Mouse (Mus musculus) forebrain, embryonic 16.5 days (tissue): ENCODE data around the gene Shpk. TPM values are rescaled to one million over a fixed set of nuclear protein-coding genes. Genes with fewer than 3 reads are reported as not detected.

ENCODE experiments used
- ATAC-seq: fragments of 200-750 bp; cut with Nextera tagmentation; 2 replicates; pipeline ENCODE4 v1.8.0; 2017; ENCODE audit warnings: mild to moderate bottlenecking, moderate library complexity
- H3K27ac ChIP-seq: fragments of 300-500 bp; sonication (generic); 2 replicates; pipeline ENCODE4 v1.5.1; 2014; ENCODE audit warnings: low read length, control low read depth
- H3K27me3 ChIP-seq: fragments of 300-500 bp; sonication (generic); replicated peaks from 2 replicates; pipeline ENCODE4 v1.6.1; 2014; ENCODE audit warnings: low read length; ENCODE audit not compliant: control insufficient read depth, insufficient read depth
- H3K36me3 ChIP-seq: fragments of 300-500 bp; sonication (generic); 2 replicates; pipeline ENCODE4 v1.6.1; 2014; ENCODE audit not compliant: control insufficient read depth, insufficient read depth
- H3K4me1 ChIP-seq: fragments of 300-500 bp; sonication (generic); replicated peaks from 2 replicates; pipeline ENCODE4 v1.6.1; 2014; ENCODE audit warnings: low read length; ENCODE audit not compliant: control insufficient read depth, insufficient read depth
- H3K4me2 ChIP-seq: fragments of 300-500 bp; sonication (generic); 2 replicates; pipeline ENCODE4 v1.6.1; 2014; ENCODE audit warnings: mild to moderate bottlenecking, low read length, control low read depth
- H3K4me3 ChIP-seq: fragments of 300-500 bp; sonication (generic); replicated peaks from 2 replicates; pipeline ENCODE4 v1.5.1; 2014; ENCODE audit warnings: mild to moderate bottlenecking, low read length, control low read depth
- H3K9ac ChIP-seq: fragments of 300-500 bp; sonication (generic); replicated peaks from 2 replicates; pipeline ENCODE4 v1.6.1; 2014; ENCODE audit warnings: low read depth, low read length, control low read depth
- H3K9me3 ChIP-seq: fragments of 300-500 bp; sonication (generic); 2 replicates; pipeline ENCODE4 v1.6.1; 2016; ENCODE audit warnings: low read length; ENCODE audit not compliant: control insufficient read depth
- WGBS: fragments of 180-500 bp; shearing (Covaris S2); extraction: QIAGEN DNeasy Blood & Tissue Kit; methylation state at CpG from one replicate; pipeline ENCODE4 v1.1.7; 2014; 5-methylcytosine and 5-hydroxymethylcytosine counted together
- polyA plus RNA-seq: library from polyadenylated mRNA; unstranded; fragments of >200 nt; fragmentation: Nextera tagmentation; extraction: Ambion mirVana; gene quantifications from 2 replicates; pipeline ENCODE4 v1.2.1, GENCODE M21; 2015

The Shpk gene
- polyA plus RNA-seq, 1 experiment from 2014 or later = 1.3 TPM

GRCm38 (mm10) chr11:73172186-73172585, 27.1 kb upstream of the Shpk start:
- H3K4me3 ChIP-seq = no peak overlapping the region
- no peak for ATAC-seq
- no peaks in the 10 kb centered on the region for H3K27me3 ChIP-seq
- peaks cover 16% of the 10 kb centered on the region for H3K4me1 ChIP-seq
- peaks cover 2% of the 10 kb centered on the region; the same call in 1 of the 2 replicates for H3K36me3 ChIP-seq
- H3K9me3 ChIP-seq = no peaks in the 10 kb centered on the region
- WGBS = 48% methylated on average over 5 of the region's 5 CpGs
- H3K27ac ChIP-seq = no peak overlapping the region
- no peak overlapping the region for H3K4me2 ChIP-seq
- no peak overlapping the region for H3K9ac ChIP-seq

GRCm38 (mm10) chr11:73175612-73176011, 23.6 kb upstream of the Shpk start:
- Histone ChIP-seq H3K9me3 (no peaks in the 10 kb centered on the region), H3K4me1 (peaks cover 37% of the 10 kb centered on the region), H3K4me3 (peak overlapping the region; percentile 95), H3K27me3 (no peaks in the 10 kb centered on the region), H3K36me3 (peaks cover 2% of the 10 kb centered on the region; the same call in 1 of the 2 replicates), H3K27ac (no peak overlapping the region), H3K4me2 (peak overlapping the region; percentile 85), H3K9ac (peak overlapping the region; percentile 88; the same call in 1 of the 2 replicates)
- WGBS = 49% methylated on average over 8 of the region's 8 CpGs
- no peak for ATAC-seq

GRCm38 (mm10) chr11:73176186-73176585, 23.1 kb upstream of the Shpk start:
- Histone ChIP-seq H3K36me3 (peaks cover 2% of the 10 kb centered on the region; the same call in 1 of the 2 replicates), H3K27ac (peak overlapping the region; percentile 88), H3K4me1 (peaks cover 37% of the 10 kb centered on the region), H3K4me3 (peak overlapping the region; percentile 95), H3K4me2 (peak overlapping the region; percentile 85), H3K27me3 (no peaks in the 10 kb centered on the region), H3K9me3 (no peaks in the 10 kb centered on the region), H3K9ac (peak overlapping the region; percentile 88)
- no peak for ATAC-seq
- 1% methylated on average over 15 of the region's 15 CpGs for WGBS

GRCm38 (mm10) chr11:73176608-73177508, 22.4 kb upstream of the Shpk start, which contains the start of the genes Emc6 and Tax1bp3:
Gene Emc6 (minus strand): TSS chr11:73177037.
Gene Tax1bp3 (plus strand): TSS chr11:73177083.
- Histone ChIP-seq H3K27ac (peak within 1 kb of the TSS; percentile 88), H3K27me3 (no peaks in the 10 kb centered on the region), H3K4me3 (peak within 1 kb of the TSS; percentile 95), H3K9ac (peak within 1 kb of the TSS; percentile 88), H3K4me1 (peaks cover 37% of the 10 kb centered on the region), H3K36me3 (peaks cover 2% of the 10 kb centered on the region; the same call in 1 of the 2 replicates), H3K4me2 (peak within 1 kb of the TSS; percentile 85), H3K9me3 (no peaks in the 10 kb centered on the region)
- WGBS = under 1% methylated on average over 81 of the region's 81 CpGs
- peak; percentile 98 for ATAC-seq

GRCm38 (mm10) chr11:73177509-73177875, 21.8 kb upstream of the Shpk start:
- WGBS = under 1% methylated on average over 28 of the region's 28 CpGs
- H3K4me2 ChIP-seq = peak overlapping the region; percentile 75
- peaks cover 35% of the 10 kb centered on the region for H3K4me1 ChIP-seq
- H3K27me3 ChIP-seq = no peaks in the 10 kb centered on the region
- H3K9me3 ChIP-seq = no peaks in the 10 kb centered on the region
- peak overlapping the region; percentile 95 for H3K4me3 ChIP-seq
- ATAC-seq = peak; percentile 60
- peaks cover 2% of the 10 kb centered on the region; the same call in 1 of the 2 replicates for H3K36me3 ChIP-seq
- peak overlapping the region; percentile 72 for H3K9ac ChIP-seq
- peak overlapping the region; percentile 69; the same call in 1 of the 2 replicates for H3K27ac ChIP-seq

GRCm38 (mm10) chr11:73177895-73178294, 21.4 kb upstream of the Shpk start:
- H3K4me1 ChIP-seq = peaks cover 35% of the 10 kb centered on the region
- H3K9ac ChIP-seq = peak overlapping the region; percentile 72
- no peak overlapping the region for H3K27ac ChIP-seq
- 0% methylated on average over 2 of the region's 2 CpGs for WGBS
- H3K4me3 ChIP-seq = peak overlapping the region; percentile 95
- H3K9me3 ChIP-seq = no peaks in the 10 kb centered on the region
- H3K27me3 ChIP-seq = no peaks in the 10 kb centered on the region
- H3K4me2 ChIP-seq = peak overlapping the region; percentile 75
- H3K36me3 ChIP-seq = peaks cover 2% of the 10 kb centered on the region; the same call in 1 of the 2 replicates
- ATAC-seq = no peak

- H3K4me2 ChIP-seq = no peak overlapping the region
- H3K36me3 ChIP-seq = peaks cover 14% of the 10 kb centered on the region
- H3K9ac ChIP-seq = no peak overlapping the region
- ATAC-seq = no peak
- WGBS = 92% methylated on average over 10 of the region's 10 CpGs
- H3K4me1 ChIP-seq = no peaks in the 10 kb centered on the region
- no peaks in the 10 kb centered on the region for H3K27me3 ChIP-seq
- H3K9me3 ChIP-seq = no peaks in the 10 kb centered on the region
- H3K4me3 ChIP-seq = no peak overlapping the region
- no peak overlapping the region for H3K27ac ChIP-seq
Measured at GRCm38 (mm10) chr11:73185872-73186615, 13.2 kb upstream of the Shpk start.

GRCm38 (mm10) chr11:73187231-73187630, 12.0 kb upstream of the Shpk start:
- Histone ChIP-seq H3K4me2 (no peak overlapping the region), H3K27me3 (no peaks in the 10 kb centered on the region), H3K9ac (no peak overlapping the region), H3K9me3 (no peaks in the 10 kb centered on the region), H3K27ac (no peak overlapping the region), H3K4me1 (no peaks in the 10 kb centered on the region), H3K36me3 (peaks cover 18% of the 10 kb centered on the region), H3K4me3 (no peak overlapping the region)
- ATAC-seq = no peak
- 87% methylated on average over 6 of the region's 6 CpGs for WGBS

GRCm38 (mm10) chr11:73193047-73193446, 6.2 kb upstream of the Shpk start:
- Histone ChIP-seq H3K9me3 (no peaks in the 10 kb centered on the region), H3K36me3 (peaks cover 9% of the 10 kb centered on the region), H3K9ac (no peak overlapping the region), H3K27ac (no peak overlapping the region), H3K4me1 (peaks cover 9% of the 10 kb centered on the region; the same call in 1 of the 2 replicates), H3K27me3 (no peaks in the 10 kb centered on the region), H3K4me2 (no peak overlapping the region), H3K4me3 (no peak overlapping the region)
- 82% methylated on average over 6 of the region's 6 CpGs for WGBS
- no peak for ATAC-seq
